Mouse (Mus musculus) intestine, embryonic 14.5 days (tissue): ENCODE data around the gene Ptger2. TPM values are rescaled to one million over a fixed set of nuclear protein-coding genes. Genes with fewer than 3 reads are reported as not detected.

Source experiments
- ATAC-seq: fragments of 200-750 bp; cut with Nextera tagmentation; replicated peaks from 2 replicates; pipeline ENCODE4 v1.8.0; 2017; ENCODE audit warnings: low read depth, moderate number of reproducible peaks, moderate TSS enrichment, moderate library complexity; ENCODE audit not compliant: low FRiP score, low TSS enrichment
- DNase-seq: peaks from one replicate; pipeline ENCODE4 v3.0.0-alpha.2; 2018; ENCODE audit warnings: low spot score
- H3K27ac ChIP-seq: fragments of 300-500 bp; sonication (generic); 2 replicates; pipeline ENCODE4 v1.5.1; 2014; ENCODE audit warnings: low read depth, mild to moderate bottlenecking, control low read depth
- H3K27me3 ChIP-seq: fragments of 300-500 bp; sonication (generic); replicated peaks from 2 replicates; pipeline ENCODE4 v1.6.1; 2014; ENCODE audit warnings: low read length, control low read depth; ENCODE audit not compliant: control insufficient read depth, insufficient read depth
- H3K36me3 ChIP-seq: fragments of 300-500 bp; sonication (generic); 2 replicates; pipeline ENCODE4 v1.6.1; 2014; ENCODE audit warnings: low read length, control low read depth; ENCODE audit not compliant: control insufficient read depth, insufficient read depth
- H3K4me1 ChIP-seq: fragments of 300-500 bp; sonication (generic); replicated peaks from 2 replicates; pipeline ENCODE4 v1.6.1; 2014; ENCODE audit warnings: low read length, control low read depth, mixed read lengths; ENCODE audit not compliant: control insufficient read depth, insufficient read depth
- H3K4me2 ChIP-seq: fragments of 300-500 bp; sonication (generic); 2 replicates; pipeline ENCODE4 v1.6.1; 2014; ENCODE audit warnings: low read length
- H3K4me3 ChIP-seq: fragments of 300-500 bp; sonication (generic); 2 replicates; pipeline ENCODE4 v1.5.1; 2014; ENCODE audit warnings: low read depth, low read length, control low read depth, mixed read lengths
- H3K9ac ChIP-seq: fragments of 300-500 bp; sonication (generic); 2 replicates; pipeline ENCODE4 v1.6.1; 2014; ENCODE audit warnings: mild to moderate bottlenecking, low read length
- H3K9me3 ChIP-seq: fragments of 300-500 bp; sonication (generic); 2 replicates; pipeline ENCODE4 v1.6.1; 2016; ENCODE audit warnings: low read length, control low read depth; ENCODE audit not compliant: control insufficient read depth
- WGBS: fragments of 180-500 bp; shearing (Covaris S2); extraction: QIAGEN DNeasy Blood & Tissue Kit; methylation state at CpG from one replicate; pipeline ENCODE4 v1.1.7; 2014; 5-methylcytosine and 5-hydroxymethylcytosine counted together
- polyA plus RNA-seq: library from polyadenylated mRNA; unstranded; fragments of >200 nt; fragmentation: Nextera tagmentation; extraction: Ambion mirVana; gene quantifications from 2 replicates; pipeline ENCODE4 v1.2.1, GENCODE M21; 2014

Ptger2 gene
- polyA plus RNA-seq, 1 experiment from 2014 or later: 1.1 TPM

- 80% methylated on average over 3 of the region's 3 CpGs for WGBS
- H3K4me3 ChIP-seq: no peak overlapping the region
- H3K4me2 ChIP-seq: no peak overlapping the region
- H3K9ac ChIP-seq: no peak overlapping the region
- no peaks in the 10 kb centered on the region for H3K36me3 ChIP-seq
- no peaks in the 10 kb centered on the region for H3K4me1 ChIP-seq
- H3K27ac ChIP-seq: no peak overlapping the region
- H3K27me3 ChIP-seq: no peaks in the 10 kb centered on the region
- no peak for DNase-seq
- no peaks in the 10 kb centered on the region for H3K9me3 ChIP-seq
- no peak for ATAC-seq
Observed at GRCm38 (mm10) chr14:45021551-45021950, 33.6 kb downstream of the Ptger2 start.

- H3K36me3 ChIP-seq: no peaks in the 10 kb centered on the region
- WGBS: 87% methylated on average over 3 of the region's 3 CpGs
- no peak for ATAC-seq
Observed at GRCm38 (mm10) chr14:45034293-45034692, 46.3 kb downstream of the Ptger2 start.

GRCm38 (mm10) chr14:45036579-45036978, 48.6 kb downstream of the Ptger2 start:
- Histone ChIP-seq H3K27ac (no peak overlapping the region), H3K27me3 (no peaks in the 10 kb centered on the region), H3K9me3 (no peaks in the 10 kb centered on the region), H3K36me3 (no peaks in the 10 kb centered on the region), H3K9ac (no peak overlapping the region), H3K4me1 (no peaks in the 10 kb centered on the region), H3K4me3 (no peak overlapping the region), H3K4me2 (no peak overlapping the region)
- ATAC-seq: no peak
- no peak for DNase-seq
- 87% methylated on average over 1 of the region's 1 CpGs for WGBS

More at GRCm38 (mm10) chr14:45034293-45034692, 46.3 kb downstream of the Ptger2 start:
- Histone ChIP-seq H3K4me3 (no peak overlapping the region), H3K27ac (no peak overlapping the region), H3K9ac (no peak overlapping the region), H3K9me3 (no peaks in the 10 kb centered on the region), H3K4me2 (no peak overlapping the region), H3K27me3 (no peaks in the 10 kb centered on the region), H3K4me1 (no peaks in the 10 kb centered on the region)
- no peak for DNase-seq

- H3K4me3 ChIP-seq: no peak overlapping the region
- no peaks in the 10 kb centered on the region for H3K27me3 ChIP-seq
- DNase-seq (no peak), ATAC-seq (no peak)
- no peaks in the 10 kb centered on the region for H3K9me3 ChIP-seq
- H3K9ac ChIP-seq: no peak overlapping the region
- H3K36me3 ChIP-seq: no peaks in the 10 kb centered on the region
- H3K4me2 ChIP-seq: no peak overlapping the region
- no peak overlapping the region for H3K27ac ChIP-seq
- 82% methylated on average over 7 of the region's 7 CpGs for WGBS
- H3K4me1 ChIP-seq: no peaks in the 10 kb centered on the region
Observed at GRCm38 (mm10) chr14:45038052-45038451, 50.1 kb downstream of the Ptger2 start.

- Histone ChIP-seq H3K4me2 (no peak overlapping the region), H3K27ac (no peak overlapping the region), H3K9ac (no peak overlapping the region), H3K9me3 (no peaks in the 10 kb centered on the region), H3K4me3 (no peak overlapping the region), H3K36me3 (no peaks in the 10 kb centered on the region), H3K27me3 (no peaks in the 10 kb centered on the region), H3K4me1 (no peaks in the 10 kb centered on the region)
- whole genome bisulfite sequencing: 85% methylated on average over 5 of the region's 5 CpGs
- no peak for ATAC-seq
- no peak for DNase-seq
Observed at GRCm38 (mm10) chr14:45040851-45041475, 53.0 kb downstream of the Ptger2 start.

- Histone ChIP-seq H3K27me3 (no peaks in the 10 kb centered on the region), H3K4me1 (peaks cover 11% of the 10 kb centered on the region), H3K27ac (no peak overlapping the region), H3K4me2 (no peak overlapping the region), H3K9ac (no peak overlapping the region), H3K4me3 (no peak overlapping the region), H3K9me3 (no peaks in the 10 kb centered on the region), H3K36me3 (no peaks in the 10 kb centered on the region)
- WGBS: 76% methylated on average over 2 of the region's 2 CpGs
- DNase-seq: no peak
- ATAC-seq: no peak
Observed at GRCm38 (mm10) chr14:45048128-45048527, 60.1 kb downstream of the Ptger2 start.

GRCm38 (mm10) chr14:45049689-45050418, 61.9 kb downstream of the Ptger2 start:
- peaks cover 11% of the 10 kb centered on the region for H3K4me1 ChIP-seq
- no peaks in the 10 kb centered on the region for H3K9me3 ChIP-seq
- H3K9ac ChIP-seq: no peak overlapping the region
- H3K27ac ChIP-seq: peak overlapping the region; percentile 86
- WGBS: 31% methylated on average over 7 of the region's 7 CpGs
- no peak for ATAC-seq
- peak overlapping the region; percentile 8; the same call in 1 of the 2 replicates for H3K4me2 ChIP-seq
- H3K4me3 ChIP-seq: no peak overlapping the region
- H3K27me3 ChIP-seq: no peaks in the 10 kb centered on the region
- no peaks in the 10 kb centered on the region for H3K36me3 ChIP-seq
- no peak for DNase-seq

GRCm38 (mm10) chr14:45050419-45050776, 62.4 kb downstream of the Ptger2 start:
- H3K9me3 ChIP-seq: no peaks in the 10 kb centered on the region
- H3K27me3 ChIP-seq: no peaks in the 10 kb centered on the region
- ATAC-seq (no peak), DNase-seq (no peak)
- no peaks in the 10 kb centered on the region for H3K36me3 ChIP-seq
- H3K4me3 ChIP-seq: no peak overlapping the region
- peak overlapping the region; percentile 86 for H3K27ac ChIP-seq
- peak overlapping the region; percentile 8; the same call in 1 of the 2 replicates for H3K4me2 ChIP-seq
- no peak overlapping the region for H3K9ac ChIP-seq
- peaks cover 11% of the 10 kb centered on the region for H3K4me1 ChIP-seq
- 58% methylated on average over 1 of the region's 1 CpGs for WGBS

- Histone ChIP-seq H3K4me3 (no peak overlapping the region), H3K27ac (no peak overlapping the region), H3K4me1 (peaks cover 11% of the 10 kb centered on the region), H3K9ac (no peak overlapping the region), H3K27me3 (no peaks in the 10 kb centered on the region), H3K36me3 (no peaks in the 10 kb centered on the region), H3K4me2 (no peak overlapping the region), H3K9me3 (no peaks in the 10 kb centered on the region)
- DNase-seq: no peak
- 82% methylated on average over 7 of the region's 7 CpGs for WGBS
- no peak for ATAC-seq
Observed at GRCm38 (mm10) chr14:45051116-45051515, 63.1 kb downstream of the Ptger2 start.
